Mouse (Mus musculus) retina, adult 2 months (tissue): ENCODE measurements around the gene Pnma3.
A peak's percentile ranks its signal among the peaks of the same experiment; 100 is the strongest.
"Not testable (repeated sequence)": the region's sequence is repeated elsewhere in the genome, so short reads cannot be mapped to it uniquely, and the experiment has no call there.

Experiments
- DNase-seq: peaks from one replicate; pipeline ENCODE4 v3.0.0-alpha.2; 2012; ENCODE audit warnings: low read depth, low spot score

Gene Pnma3

DNA sequence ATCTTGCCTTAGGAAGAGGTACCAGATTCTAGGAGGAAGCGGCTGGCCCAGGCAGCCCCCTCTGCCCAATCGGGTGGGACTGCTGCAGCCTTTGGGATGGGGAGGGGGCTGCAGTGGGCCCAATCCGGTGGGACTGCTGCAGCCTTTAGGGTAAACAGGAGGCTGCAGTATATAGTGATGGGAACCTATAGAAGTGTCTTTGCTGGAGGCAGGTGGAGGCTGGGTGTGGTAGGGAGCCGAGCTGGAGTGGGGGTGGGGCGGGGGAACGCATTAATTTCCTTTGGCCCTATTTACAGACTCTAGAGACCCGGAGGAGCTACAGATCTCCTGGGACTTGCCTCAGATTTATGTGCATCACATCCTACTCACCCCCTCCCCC, at the start of gene Pnma3:
Pnma3 (plus strand) TSS at position 373 of the 379 bp plus-strand sequence.
- no peak for DNase-seq

DNA sequence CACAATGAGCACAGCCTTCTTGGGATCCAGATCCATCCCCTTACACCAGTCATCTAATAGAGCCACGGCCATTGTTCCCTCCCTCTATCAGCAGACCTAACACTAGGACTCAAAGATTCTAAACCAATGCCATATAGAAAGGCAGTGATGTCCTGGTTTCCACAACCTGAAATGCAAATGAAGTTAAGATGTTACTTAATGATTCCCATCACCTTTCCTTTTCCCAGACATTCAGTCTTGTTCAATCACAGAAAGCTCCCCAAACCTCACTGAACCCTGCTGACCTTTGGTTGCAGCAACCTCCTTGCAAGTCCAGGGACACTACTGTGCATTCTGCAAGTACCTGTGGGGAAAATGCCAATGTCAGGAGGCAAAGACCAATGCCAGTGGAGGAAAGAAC, 27.6 kb upstream of the Pnma3 start, which contains the start of gene Pnma5:
Pnma5 (minus strand) TSS at position 101 of the 400 bp plus-strand sequence.
- DNase-seq: no peak

DNA sequence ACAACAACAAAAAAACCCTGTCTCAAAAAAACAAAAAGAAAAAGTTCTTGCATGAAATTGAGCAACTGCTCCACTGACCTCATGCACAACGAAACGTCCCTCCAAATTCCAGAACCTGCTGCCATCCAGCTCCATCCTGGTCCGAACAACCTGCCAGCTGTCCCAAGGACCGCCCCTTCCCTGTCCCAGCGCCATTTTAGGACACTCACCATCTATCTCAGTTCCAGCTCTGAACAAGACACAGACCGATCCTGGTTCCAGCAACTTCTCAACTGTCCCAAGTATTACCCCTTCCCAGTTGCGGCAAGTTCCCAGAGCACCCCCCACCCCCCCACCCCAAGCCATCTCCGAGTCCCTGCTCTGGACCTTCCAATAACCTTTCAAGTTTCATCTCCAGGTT, 25.8 kb upstream of the Pnma3 start:
- DNase-seq: no peak

DNA sequence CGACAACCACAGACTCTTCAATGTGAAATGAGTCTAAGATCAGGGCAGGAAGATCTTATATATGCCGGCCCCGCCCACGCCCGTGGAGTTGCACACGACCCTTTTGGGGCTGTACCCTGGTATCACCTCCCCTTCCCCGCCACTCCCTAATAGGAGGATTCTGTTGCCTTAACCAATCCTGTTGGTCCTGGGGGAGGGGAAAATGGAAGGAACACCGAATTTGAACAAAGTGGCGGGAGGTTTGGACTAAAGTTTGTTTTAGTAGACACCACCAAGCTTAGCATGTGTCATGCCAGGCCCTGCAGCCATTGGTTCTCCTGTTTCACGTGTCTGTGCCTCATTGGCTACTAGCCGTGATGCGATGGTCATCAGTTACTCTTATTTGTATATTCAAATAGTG, 24.9 kb upstream of the Pnma3 start:
- DNase-seq: no peak

DNA sequence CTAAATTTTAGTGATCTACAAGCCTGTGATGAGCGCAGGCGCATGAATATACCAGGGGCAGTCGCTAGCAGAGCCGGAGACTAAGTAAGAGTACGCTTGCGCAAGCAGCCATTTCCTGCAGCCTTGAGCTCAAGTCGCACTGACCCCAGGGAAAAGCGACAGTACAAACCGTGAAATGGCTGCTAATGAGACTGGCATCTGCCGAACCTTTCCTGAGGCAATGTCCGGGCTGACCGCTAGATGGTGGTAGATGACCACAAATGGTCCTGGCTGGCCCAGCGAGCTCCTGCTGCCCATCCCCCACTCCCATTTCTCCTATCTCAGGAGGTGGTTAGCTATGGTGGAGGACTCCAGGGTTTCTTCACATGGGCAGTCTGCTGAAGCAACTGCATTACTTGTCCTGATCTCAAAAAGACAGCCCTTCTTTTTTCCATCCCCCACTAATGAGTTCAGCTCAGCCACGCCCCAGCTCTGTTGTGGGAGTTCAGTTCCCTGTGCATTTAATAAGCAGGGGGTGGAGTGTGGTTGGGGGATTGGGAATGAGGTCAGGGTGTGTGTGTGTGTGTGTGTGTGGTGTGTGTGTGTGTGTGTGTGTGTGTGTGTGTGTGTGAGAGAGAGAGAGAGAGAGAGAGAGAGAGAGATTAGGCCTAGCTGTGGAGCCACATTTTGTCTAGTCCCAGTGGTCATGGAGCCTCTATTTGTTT, 10.6 kb upstream of the Pnma3 start:
- peak; percentile 85 for DNase-seq

DNA sequence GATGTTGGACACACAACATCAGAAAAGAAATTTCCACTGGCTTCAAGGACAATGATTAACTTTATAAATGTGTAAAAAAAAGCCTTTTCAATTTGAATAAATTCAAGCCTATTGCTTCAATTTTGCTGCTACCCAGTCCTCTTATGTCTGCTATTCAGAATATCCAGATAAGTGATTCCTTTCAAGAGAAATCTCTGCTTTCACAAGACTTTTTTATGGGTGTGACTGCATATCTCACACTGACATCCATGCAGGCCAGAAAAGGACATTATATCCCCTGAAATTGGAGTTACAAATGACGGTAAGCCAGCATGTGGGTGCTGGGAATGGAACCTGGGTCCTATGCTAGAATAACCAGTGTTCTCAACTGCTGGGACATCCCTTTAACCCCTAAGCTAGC, 3.1 kb upstream of the Pnma3 start:
- DNase-seq: no peak

DNA sequence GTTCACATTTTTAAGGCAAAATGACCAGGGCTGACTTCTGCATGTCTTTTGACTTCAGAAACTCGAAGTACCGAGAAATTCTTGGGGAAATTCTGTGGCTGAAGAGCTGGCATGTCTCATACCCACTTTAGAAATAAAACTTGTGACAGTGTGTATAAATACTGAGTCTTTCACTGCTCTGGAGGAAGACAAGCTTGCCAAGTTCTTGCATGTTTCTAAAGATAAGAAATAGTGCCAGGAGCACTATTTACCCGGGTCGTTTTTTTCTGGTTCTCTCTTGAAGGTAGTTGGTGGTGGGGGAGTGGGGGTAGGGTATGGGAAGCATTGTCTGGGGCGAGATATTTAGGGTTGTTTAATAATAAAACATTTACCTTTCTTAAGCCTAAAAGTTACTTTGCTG, 2.3 kb upstream of the Pnma3 start:
- no peak for DNase-seq

DNA sequence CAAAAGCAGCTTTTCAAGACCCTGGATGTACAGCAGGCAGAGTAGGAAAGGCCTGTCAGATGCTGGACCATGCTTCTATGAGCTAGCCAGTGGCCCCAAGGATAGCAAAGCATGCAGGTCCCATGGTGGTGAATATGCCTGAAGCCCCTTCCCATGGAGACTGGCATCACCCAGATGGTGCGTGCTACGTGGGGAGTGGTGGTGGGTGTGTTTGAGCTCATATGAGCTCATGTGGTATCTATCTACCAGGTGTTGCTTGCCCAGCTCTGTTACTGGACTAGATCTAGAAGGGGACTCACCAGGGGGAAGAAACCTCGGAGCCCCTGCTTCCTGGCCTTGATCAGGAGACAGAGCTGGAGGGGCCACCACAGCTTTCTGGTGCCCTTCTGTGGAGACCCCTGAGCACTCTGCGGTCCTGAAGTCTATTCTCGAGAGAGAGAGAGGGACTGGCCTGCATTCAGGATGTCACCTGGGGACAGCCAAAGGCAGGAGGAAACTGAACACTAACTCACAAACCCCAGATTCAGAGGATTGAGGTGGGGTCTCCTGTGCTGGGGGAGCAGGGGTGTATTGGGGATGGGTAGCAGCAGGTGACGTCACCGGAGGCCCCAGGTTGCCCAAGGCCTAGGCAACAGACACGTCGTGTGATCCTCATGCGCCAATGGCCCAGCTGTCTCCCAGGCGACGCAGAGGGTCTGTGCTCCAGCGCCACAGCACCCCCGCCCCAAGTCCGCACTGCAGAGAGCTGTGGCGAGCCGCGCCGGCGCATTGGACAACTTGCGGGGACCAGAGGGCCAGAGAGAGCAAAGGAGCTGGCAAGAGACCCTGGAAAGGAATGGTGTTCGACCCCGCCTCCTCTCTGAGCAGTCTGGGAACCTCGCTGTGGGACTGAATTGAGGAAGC, 824 bp upstream of the Pnma3 start:
- DNase-seq: no peak

DNA sequence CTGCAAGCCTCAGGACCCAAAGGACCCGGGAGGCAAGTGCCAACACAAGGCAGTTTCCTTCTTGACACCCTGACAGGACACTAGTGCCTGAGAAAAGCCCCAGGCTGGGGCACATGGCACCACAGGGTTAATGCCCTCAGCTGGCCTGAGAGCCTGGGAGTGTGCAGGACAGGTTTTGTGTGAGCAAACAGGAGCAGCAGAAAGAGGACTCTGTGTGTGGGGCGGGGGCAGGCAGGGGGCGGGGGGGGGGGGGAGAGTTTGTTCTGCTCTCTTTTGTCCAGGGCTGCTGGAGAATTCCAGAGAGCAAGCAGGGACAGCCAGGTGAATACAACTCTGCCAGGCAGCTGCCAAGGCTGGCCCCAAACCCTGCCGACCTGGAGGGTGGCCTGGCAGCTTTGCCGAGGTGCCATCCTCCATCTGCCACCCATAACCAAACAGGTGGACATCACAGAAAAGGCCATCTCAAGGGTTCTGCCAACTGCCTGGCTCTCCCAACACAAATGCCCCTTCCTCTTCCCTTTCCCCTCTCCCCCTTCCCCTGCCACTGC, 2.3 kb downstream of the Pnma3 start:
- not testable (repeated sequence) for DNase-seq

DNA sequence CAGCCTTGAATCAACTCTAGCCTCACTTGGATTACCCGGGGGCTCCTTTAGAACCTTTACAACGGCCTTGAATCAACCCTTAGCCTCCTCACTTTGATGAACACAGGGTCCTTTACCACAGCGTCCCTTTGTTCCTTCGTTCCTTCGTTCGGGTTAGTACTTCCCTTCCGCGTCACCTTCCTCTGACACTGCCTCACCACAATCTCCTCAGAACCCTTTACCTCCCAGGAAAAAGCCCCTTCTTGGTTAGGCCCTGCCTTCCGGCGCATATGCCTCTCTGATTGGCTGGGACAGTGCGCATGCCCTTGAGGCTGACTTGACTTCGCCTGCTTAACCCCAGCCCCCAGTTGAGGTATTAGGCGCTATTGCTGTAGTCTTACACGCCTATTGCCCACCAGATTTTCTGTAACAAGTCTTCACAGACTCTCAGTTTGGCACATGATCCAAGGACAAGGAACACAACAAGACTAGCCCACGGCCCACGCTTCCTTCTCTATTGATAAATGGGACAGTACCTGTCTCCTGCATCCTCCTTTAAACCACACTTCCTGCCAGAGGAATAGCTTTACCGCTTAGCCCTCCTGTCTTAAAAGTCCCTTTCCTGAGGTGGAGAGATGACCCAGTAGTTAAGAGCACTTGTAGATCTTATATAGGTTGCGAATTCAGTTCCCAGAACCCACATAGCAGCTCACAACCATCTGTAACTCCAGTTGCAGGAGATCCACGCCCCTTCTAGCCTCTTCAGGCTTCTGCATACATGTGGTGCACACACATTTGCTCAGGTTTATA, 17.9 kb downstream of the Pnma3 start, which contains the start of gene Xlr4a:
Xlr4a (minus strand) TSS at position 212 of the 789 bp plus-strand sequence.
- DNase-seq: not testable (repeated sequence)

DNA sequence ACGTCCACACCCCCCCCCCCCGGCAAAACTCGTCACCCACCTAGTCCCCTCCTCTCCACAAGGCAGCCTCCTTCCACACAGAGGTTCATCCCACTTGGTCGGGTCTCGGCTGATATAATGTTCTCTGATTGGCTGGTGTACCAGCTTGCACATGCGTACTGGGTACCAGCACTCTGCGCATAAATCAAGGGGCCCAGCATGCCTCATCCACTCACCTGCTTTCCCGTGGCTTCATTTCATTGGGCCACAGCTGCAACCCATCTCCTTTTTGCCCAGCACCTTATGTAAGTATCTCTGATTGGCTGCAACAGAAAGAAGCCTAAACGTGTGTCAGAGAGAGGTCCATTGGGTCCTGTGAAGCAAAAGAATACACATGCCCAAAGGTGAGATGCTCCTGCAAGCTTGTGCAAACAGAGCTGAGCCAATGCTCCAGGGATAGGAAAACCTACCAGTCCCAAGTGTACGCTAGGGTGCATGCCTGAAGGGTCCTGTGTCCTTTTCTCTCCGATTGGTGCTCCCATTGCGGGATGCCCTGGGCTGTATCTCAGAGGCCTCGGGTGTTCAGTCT, 32.4 kb downstream of the Pnma3 start, which contains the start of gene Xlr3a:
Xlr3a (minus strand) TSS at position 155 of the 568 bp plus-strand sequence.
- not testable (repeated sequence) for DNase-seq

DNA sequence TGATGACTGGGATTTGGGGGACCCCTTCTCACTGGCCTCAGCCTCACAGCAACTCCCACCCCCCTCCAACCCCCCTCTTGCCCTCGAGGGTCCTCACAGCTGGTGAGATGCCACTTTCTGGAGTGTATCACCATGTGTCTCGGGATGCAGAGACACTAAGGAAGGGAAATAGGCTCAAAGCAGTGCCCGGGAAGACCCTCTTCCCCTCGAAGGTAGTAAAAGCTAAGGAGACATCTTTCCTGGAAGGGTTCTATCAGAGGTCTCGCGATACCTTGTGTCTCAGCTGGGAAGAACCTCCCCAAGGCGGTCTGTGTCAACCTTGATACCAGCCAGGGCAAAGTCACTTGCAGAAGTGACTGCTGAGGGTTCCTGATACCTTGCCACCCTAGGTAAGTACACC, 52.2 kb downstream of the Pnma3 start, which contains the start of gene Gm14685:
Gm14685 (plus strand) TSS at position 301 of the 400 bp plus-strand sequence.
- DNase-seq: not testable (repeated sequence)
